Mouse (Mus musculus) liver, embryonic 14.5 days (tissue): ENCODE results near the gene Ankrd44. TPM values are rescaled to one million over a fixed set of nuclear protein-coding genes. Genes with fewer than 3 reads are reported as not detected.

Experiments used
- ATAC-seq: fragments of 200-750 bp; cut with Nextera tagmentation; 2 replicates; pipeline ENCODE4 v1.8.0; 2017; ENCODE audit warnings: moderate number of reproducible peaks, mild to moderate bottlenecking, moderate library complexity; ENCODE audit not compliant: insufficient read depth
- DNase-seq, 3 experiments: peaks; one replicate each; pipeline ENCODE4 v3.0.0-alpha.2; 2012 to 2013; ENCODE audit warnings: low read depth in 3 of 3, low spot score in 3 of 3
- H3K27ac ChIP-seq: fragments of 300-500 bp; sonication (generic); 2 replicates; pipeline ENCODE4 v1.5.1; 2014; ENCODE audit warnings: moderate library complexity, mild to moderate bottlenecking, control low read depth, inconsistent platforms
- H3K27me3 ChIP-seq: fragments of 300-500 bp; sonication (generic); 2 replicates; pipeline ENCODE4 v1.6.1; 2014; ENCODE audit warnings: mild to moderate bottlenecking, low read length, moderate library complexity; ENCODE audit not compliant: control insufficient read depth, insufficient read depth
- H3K36me3 ChIP-seq: fragments of 300-500 bp; sonication (generic); replicated peaks from 2 replicates; pipeline ENCODE4 v1.6.1; 2014; ENCODE audit warnings: low read depth; ENCODE audit not compliant: control insufficient read depth, insufficient read depth
- H3K4me1 ChIP-seq, 2 experiments: fragments of 200-500 bp in 1 of 2; fragments of 300-500 bp in 1 of 2; sonication (generic) in 1 of 2; replicated peaks; 2 replicates each; pipeline ENCODE4 v1.6.1; 2012 to 2014; ENCODE audit warnings: antibody characterized with exemption in 1 of 2, inconsistent platforms in 1 of 2, low read length in 1 of 2; ENCODE audit not compliant: control insufficient read depth in 2 of 2, insufficient read depth in 2 of 2
- H3K4me2 ChIP-seq: fragments of 300-500 bp; sonication (generic); 2 replicates; pipeline ENCODE4 v1.6.1; 2014; ENCODE audit warnings: low read depth, mild to moderate bottlenecking, control low read depth, moderate library complexity
- H3K4me3 ChIP-seq, 2 experiments: fragments of 200-500 bp in 1 of 2; fragments of 300-500 bp in 1 of 2; sonication (generic) in 1 of 2; 2 replicates each; pipeline ENCODE4 v1.5.1; 2012 to 2014; ENCODE audit warnings: low read depth in 2 of 2, low read length in 2 of 2, mild to moderate bottlenecking in 2 of 2, control low read depth in 1 of 2, inconsistent platforms in 1 of 2, moderate library complexity in 1 of 2; ENCODE audit not compliant: insufficient read depth in 1 of 2
- H3K9ac ChIP-seq: fragments of 300-500 bp; sonication (generic); replicated peaks from 2 replicates; pipeline ENCODE4 v1.6.1; 2014; ENCODE audit warnings: mild to moderate bottlenecking, control low read depth, moderate library complexity
- H3K9me3 ChIP-seq: fragments of 300-500 bp; sonication (generic); 2 replicates; pipeline ENCODE4 v1.6.1; 2016; ENCODE audit warnings: low read length, mixed read lengths; ENCODE audit not compliant: control insufficient read depth
- CTCF ChIP-seq: IDR thresholded peaks from 2 replicates; pipeline ENCODE4 v1.5.1; 2016; ENCODE audit warnings: antibody characterized with exemption, low read depth, control low read depth
- EP300 ChIP-seq: IDR thresholded peaks from 2 replicates; pipeline ENCODE4 v1.6.1; 2016; ENCODE audit warnings: antibody characterized with exemption, low read depth
- WGBS: fragments of 180-500 bp; shearing (Covaris S2); extraction: QIAGEN DNeasy Blood & Tissue Kit; methylation state at CpG from one replicate; pipeline ENCODE4 v1.1.7; 2014; ENCODE audit not compliant: insufficient replicate concordance; 5-methylcytosine and 5-hydroxymethylcytosine counted together
- polyA plus RNA-seq, 2 experiments: library from polyadenylated mRNA; depleted of rRNA in 1 of 2; stranded (reverse) in 1 of 2; unstranded in 1 of 2; fragments of >200 nt; fragmentation: Nextera tagmentation in 1 of 2; extraction: Ambion mirVana in 1 of 2; gene quantifications; 2 replicates each; pipeline versions ENCODE4 v1.2.1 to v1.2.3; 2012 to 2014

The Ankrd44 gene
- polyA plus RNA-seq, 2 experiments, result 4.2 to 6.1 TPM

DNA sequence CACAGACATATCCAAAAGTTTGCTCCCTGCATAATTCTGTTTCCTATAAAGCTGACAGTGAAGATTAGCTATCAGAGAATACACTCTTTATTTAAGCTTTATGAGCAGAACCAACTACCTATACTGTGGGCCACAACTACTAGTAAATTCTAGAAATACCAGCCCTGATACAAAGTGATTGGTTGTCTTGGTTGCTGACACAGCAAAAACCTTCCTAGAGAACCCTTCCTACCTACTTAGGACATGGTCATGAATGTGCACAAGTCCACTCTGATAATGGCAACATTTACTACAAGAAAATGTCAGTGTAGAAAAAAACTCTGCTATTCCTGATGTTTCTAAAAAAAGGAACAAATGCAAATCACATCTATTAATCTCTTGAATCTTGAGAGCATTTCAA, 234.4 kb downstream of the Ankrd44 start:
- Histone ChIP-seq H3K9me3 (no peaks in the 10 kb centered on the region), H3K4me1 (peaks cover 0 to 2% of the 10 kb centered on the region in 2 experiments; a peak in 1 of 4 replicates), H3K36me3 (no peaks in the 10 kb centered on the region), H3K27ac (no peak overlapping the region), H3K9ac (no peak overlapping the region), H3K27me3 (no peaks in the 10 kb centered on the region), H3K4me2 (no peak overlapping the region), H3K4me3 (no peak overlapping the region)
- TF ChIP-seq EP300, result no peak
- no peak for TF ChIP-seq CTCF
- no peak for DNase-seq
- no peak for ATAC-seq

DNA sequence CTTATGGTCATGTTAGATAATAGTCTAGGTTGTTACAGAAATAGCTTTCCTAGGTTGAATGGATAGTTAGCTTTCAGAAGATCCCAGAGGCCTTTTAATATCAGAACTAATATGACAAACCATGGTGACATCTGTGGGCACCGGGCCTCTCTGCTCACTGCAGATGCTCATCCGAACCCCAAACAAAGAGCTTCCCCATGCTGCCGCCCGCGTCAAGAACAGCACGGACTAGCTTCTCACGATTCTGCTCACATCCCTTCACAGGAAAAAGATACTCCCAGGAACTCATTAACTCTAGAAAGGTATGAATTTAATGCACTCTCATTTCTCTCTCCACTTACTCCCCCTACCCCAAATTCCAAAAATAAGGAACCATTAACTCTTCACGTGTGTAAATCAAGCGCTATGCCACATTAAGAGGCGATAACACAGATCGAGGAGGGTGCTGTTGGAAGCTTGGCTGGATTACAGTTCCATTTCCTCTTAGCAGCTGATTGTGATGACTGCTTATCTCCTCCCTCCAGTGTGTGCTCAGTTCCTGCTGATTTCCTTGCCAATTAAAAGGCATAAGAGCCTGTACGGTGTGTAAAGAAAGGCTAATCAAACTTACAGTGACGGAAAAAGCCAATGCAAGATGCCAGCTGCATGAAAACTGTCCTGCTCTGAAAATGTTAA, 235.8 kb downstream of the Ankrd44 start:
- WGBS, result 13% methylated on average over 13 of the region's 13 CpGs
- H3K27me3 ChIP-seq, result no peaks in the 10 kb centered on the region
- H3K36me3 ChIP-seq, result no peaks in the 10 kb centered on the region
- ATAC-seq (peak; percentile 31; the same call in 1 of the 2 replicates), DNase-seq (peak in 2 of 3 experiments; percentile 1 to 10)
- H3K9me3 ChIP-seq, result no peaks in the 10 kb centered on the region
- H3K4me1 ChIP-seq, result peaks cover 0 to 2% of the 10 kb centered on the region in 2 experiments; a peak in 1 of 4 replicates
- no peak overlapping the region for H3K9ac ChIP-seq
- no peak overlapping the region for H3K4me3 ChIP-seq
- TF ChIP-seq EP300, result 0 out of 2 replicates have a peak, but pooled peaks have one; percentile 16
- no peak for TF ChIP-seq CTCF
- H3K27ac ChIP-seq, result no peak overlapping the region
- no peak overlapping the region for H3K4me2 ChIP-seq

DNA sequence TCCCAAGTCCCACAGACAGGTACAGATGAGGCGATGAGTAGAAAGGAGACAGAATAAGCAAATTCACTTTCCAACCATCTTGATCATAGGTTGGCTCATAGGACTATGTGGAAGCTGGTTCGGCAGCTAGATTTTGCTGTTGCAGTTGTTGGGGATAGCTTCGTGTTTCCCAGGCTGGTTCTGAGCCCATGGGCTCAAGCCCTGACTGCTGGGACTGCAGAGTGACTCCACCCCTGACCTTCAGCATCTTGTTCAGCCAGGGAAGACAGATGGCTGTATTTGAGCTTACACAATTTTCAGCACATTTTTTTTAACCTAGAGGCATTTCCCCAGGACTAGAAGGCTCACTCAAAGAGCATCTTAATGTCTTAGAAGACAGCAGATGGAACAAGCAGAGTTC, 237.7 kb downstream of the Ankrd44 start:
- ATAC-seq, result no peak
- WGBS, result 60% methylated on average over 3 of the region's 3 CpGs
- TF ChIP-seq EP300 (no peak), CTCF (no peak)

DNA sequence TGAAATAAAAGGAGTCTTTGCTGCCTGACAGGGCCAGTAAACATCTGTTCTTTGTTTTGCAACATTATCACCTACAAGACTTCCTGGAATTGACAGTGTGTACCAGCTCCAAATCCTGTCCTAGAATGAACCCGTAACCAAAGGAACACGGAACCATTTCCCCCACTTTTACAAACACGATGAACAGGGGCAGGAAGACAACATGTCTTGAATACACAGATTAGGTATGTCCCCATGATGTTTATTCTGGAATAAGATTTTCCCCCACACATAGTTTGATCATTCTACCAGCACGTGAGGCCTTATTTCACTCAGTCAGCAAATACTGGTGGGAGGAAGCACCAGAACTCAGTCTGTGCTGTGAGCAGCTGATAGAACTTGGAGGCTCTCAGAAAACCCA, 241.9 kb downstream of the Ankrd44 start:
- Histone ChIP-seq H3K36me3 (no peaks in the 10 kb centered on the region), H3K9ac (no peak overlapping the region), H3K27ac (no peak overlapping the region), H3K4me1 (no peaks in the 10 kb centered on the region), H3K4me3 (no peak overlapping the region), H3K9me3 (no peaks in the 10 kb centered on the region), H3K4me2 (no peak overlapping the region), H3K27me3 (no peaks in the 10 kb centered on the region)
- TF ChIP-seq EP300 (no peak), CTCF (no peak)
- WGBS, result 53% methylated on average over 4 of the region's 4 CpGs
- no peak for DNase-seq
- no peak for ATAC-seq

More for the DNA sequence above, 237.7 kb downstream of the Ankrd44 start:
- no peak overlapping the region for H3K4me2 ChIP-seq
- DNase-seq, result no peak
- H3K4me1 ChIP-seq, result peaks cover 0 to 2% of the 10 kb centered on the region in 2 experiments; a peak in 1 of 4 replicates
- H3K27me3 ChIP-seq, result no peaks in the 10 kb centered on the region
- H3K4me3 ChIP-seq, result no peak overlapping the region
- H3K36me3 ChIP-seq, result no peaks in the 10 kb centered on the region
- H3K9me3 ChIP-seq, result no peaks in the 10 kb centered on the region
- no peak overlapping the region for H3K27ac ChIP-seq
- H3K9ac ChIP-seq, result no peak overlapping the region

DNA sequence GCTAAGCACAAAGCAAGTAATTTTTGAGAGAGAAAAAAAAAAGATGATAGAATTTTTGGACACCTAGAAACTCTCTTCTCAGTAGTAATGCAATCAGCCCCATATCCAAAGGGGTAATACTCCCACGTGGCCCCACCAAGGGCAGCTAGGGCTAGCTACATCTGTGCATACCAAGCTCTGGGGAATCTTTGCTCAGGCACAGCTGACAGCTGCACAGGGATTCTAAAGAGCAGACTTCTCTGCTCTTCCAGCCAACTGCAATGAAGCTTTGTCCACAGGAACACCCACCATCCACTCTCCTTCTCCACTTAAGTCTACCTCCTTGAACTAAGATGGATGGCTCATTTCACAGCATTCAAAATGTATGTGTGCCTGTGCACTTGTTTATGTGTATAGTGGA, 246.6 kb downstream of the Ankrd44 start:
- ATAC-seq (no peak), DNase-seq (no peak)
- Histone ChIP-seq H3K4me1 (no peaks in the 10 kb centered on the region), H3K4me3 (no peak overlapping the region), H3K4me2 (no peak overlapping the region), H3K9ac (no peak overlapping the region), H3K27me3 (no peaks in the 10 kb centered on the region), H3K36me3 (no peaks in the 10 kb centered on the region), H3K9me3 (no peaks in the 10 kb centered on the region), H3K27ac (no peak overlapping the region)
- 50% methylated on average over 1 of the region's 1 CpGs for WGBS
- no peak for TF ChIP-seq EP300
- TF ChIP-seq CTCF, result no peak
